Mouse (Mus musculus) brain, embryonic 18.5 days (tissue): ENCODE results near the gene Cspg5.

ENCODE experiments used
- DNase-seq: peaks from one replicate; pipeline ENCODE4 v3.0.0-alpha.2; 2012; ENCODE audit warnings: low read depth, low spot score

Cspg5 gene

DNA sequence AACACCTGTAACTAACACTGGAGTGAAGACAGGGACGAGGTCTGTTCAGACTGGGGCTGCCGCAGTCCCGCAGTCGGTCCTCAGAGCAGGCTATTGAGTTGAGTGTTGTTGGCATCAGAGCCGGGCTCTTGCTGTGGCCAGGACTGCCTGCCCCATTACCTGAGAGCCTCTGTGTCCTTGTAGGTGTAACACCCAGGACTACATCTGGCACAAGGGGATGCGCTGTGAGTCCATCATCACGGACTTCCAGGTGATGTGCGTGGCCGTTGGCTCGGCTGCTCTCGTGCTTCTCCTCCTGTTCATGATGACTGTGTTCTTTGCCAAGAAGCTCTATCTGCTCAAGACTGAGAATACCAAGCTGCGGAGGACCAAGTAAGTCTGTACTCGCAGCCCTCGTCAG, 7.2 kb downstream of the Cspg5 start:
- DNase-seq: no peak

DNA sequence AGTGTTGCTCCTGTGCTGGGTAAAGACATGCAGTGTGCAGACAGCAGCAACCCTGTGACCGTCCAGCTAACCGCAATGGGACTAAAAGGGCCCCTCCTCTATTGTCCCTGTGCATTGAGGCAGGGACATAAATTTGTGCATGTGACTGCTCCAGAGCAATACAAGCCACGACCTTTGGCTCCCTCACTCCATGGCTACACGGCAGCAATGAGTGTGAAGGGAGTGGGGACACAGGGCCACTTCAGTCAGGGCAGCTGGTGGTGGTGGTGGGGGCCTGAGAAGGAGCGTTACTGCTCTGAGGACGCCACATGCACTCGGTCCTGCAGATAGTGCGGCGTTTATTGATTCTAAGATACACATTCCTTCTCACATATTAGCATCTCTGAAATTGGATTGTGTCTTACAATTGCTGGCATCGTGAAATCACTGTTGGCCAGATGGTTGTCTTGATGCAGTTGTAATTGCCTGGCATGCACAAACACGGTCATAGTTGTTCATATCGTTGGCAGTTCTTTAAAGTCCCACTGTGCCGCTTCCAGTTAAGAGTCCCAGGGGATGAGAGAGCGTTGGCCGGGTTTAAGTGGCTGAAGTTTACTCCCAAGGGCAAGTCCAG, 11.9 kb downstream of the Cspg5 start:
- no peak for DNase-seq

DNA sequence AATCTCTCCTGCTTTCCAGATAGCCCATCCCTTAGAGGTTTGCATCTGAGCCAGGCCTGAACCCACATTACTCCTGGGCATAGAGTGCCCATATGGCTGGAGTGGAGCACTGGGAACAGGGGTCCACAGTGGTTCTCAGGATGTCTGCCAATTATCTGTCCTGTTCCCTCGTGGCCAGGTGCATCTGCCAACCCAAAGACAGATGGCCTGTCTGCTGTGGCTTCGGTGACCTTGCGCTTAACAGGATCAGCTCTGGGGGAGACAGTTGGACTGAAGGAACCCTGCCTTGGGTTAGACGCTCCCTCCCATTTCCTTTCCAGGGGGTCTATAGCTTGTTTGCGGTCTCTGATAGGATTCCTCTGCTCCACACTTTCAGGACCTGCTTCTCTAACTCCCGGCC, 15.1 kb downstream of the Cspg5 start:
- no peak for DNase-seq

DNA sequence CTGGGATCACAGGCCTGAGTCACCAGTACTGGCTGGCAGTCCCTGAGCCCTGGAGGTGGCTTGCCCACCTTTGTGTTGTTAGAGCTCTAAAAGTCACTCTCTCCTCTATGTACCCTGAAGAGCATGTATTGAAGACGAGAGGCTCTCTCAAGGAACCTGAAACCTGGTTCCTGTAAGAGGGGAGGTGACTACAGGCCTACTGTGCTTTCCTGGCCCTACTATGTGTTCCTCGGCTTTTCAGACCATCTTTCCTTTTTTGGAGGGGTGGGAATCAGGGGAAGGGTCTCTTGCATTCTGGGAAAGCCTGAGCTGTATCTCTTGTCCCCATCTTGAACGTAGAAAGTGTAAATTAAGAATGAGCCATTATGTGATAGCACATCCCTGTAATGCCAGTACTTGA, 15.5 kb downstream of the Cspg5 start:
- DNase-seq: no peak

DNA sequence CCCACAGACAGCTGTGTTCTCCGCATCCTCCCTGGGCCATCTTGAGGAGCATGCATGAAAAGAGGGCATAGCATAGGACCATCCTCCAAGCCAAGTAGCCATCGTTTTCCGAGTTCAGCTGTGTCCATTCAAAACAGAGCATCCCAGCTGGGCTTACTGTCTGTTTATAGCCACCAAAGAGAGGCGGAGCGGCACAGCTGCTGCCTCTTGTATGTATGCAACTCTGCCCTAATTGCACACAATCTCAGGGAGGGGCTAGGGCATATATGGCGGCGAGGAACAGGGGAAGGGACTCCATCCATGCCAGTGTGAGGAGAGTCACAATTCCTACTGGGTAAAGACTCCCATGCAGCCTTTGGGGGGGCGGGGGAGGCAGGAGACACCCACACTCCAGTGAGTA, 19.6 kb downstream of the Cspg5 start:
- DNase-seq: no peak

DNA sequence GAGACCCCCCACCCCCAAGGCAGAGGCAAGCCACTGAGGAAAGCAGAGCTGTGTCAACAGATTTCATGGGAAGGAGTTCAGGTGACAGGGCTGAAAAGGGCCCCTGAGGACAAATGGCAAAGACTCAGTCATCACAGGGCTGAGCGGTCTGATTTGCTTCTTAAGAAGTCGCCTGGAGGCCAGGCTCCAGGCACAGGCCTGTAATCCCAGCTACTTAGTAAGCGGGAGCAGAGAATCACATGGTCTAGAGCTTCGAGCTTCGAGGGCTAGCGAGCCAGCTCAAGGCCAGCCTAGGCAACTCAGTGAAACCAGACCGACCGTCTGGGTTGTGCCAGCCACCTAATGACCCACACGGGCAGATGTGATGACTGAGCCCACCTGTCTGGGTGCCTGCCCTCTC, 21.4 kb downstream of the Cspg5 start:
- no peak for DNase-seq

DNA sequence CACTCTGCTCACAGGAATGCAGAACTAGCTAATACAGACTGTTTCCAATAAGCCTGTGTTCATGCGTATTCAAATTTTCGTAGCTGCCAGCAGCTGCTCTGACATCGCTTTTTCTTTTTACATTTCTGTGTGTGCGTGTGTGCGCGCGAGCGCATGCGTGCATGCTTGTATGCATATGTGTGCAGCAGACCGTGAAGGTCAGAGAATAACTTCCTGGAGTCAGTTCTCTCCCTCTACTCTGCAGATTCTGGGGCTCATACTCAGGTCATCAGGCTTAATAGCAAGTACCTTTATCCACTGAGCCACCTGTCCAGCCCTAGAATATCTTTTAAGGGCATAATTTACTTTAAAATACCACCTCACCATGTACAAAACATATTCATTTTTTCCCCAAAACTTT, 24.8 kb downstream of the Cspg5 start:
- DNase-seq: no peak

DNA sequence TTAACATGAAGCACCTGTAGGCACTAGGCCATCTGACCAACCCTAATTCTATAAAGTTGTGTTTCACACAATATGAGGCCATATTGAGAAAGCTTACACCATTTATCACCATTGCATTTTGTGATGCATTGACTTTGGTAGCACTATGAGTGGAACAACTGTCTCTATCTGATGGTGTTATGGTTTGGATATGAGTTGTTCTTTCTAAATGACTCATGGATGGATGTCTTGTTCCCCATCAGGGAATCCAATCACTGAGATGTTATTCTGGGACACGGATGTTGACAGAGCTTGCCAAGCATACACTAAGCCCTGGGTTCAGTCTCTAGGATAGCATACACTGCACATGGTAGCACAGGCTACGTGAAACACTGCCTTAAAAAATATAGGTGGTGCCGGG, 28.7 kb downstream of the Cspg5 start:
- DNase-seq: no peak

DNA sequence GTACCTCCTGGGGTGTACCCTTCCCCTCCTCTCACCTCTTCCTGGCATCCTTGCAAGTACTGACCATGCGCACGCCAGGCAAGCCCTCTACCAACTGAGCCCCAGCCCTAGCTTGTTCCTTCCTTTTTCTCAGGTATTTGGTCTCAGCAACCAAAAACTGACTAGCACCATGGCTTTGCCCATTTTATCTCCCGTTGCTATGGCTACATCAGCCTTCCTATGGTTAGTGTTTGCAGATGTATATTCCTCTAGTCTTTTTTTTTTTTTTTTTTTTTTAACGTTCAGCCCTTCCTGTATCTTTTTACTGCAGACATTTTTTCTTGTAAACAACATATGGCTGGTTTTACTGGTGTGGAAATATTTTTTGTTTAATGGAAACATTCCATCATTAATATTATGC, 29.9 kb downstream of the Cspg5 start:
- no peak for DNase-seq

DNA sequence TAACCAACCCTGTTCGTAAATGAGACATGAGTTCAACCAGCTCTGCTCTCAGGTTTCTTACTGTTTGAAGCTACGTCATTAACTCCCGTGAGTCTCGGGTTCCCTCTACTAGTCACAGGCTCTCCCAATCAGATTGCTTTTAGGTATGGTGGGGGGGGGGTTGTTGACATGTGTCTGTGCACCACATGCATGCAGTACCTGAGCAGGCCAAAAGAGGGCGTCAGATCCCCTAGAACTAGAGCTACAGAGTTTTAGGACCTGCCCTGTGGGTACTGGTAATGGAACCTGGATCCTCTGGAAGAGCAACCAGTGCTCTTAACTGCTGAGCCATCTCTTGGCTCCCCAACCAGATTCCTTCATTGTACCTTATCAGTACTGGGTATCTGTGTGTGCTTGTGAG, 32.3 kb downstream of the Cspg5 start:
- DNase-seq: no peak

DNA sequence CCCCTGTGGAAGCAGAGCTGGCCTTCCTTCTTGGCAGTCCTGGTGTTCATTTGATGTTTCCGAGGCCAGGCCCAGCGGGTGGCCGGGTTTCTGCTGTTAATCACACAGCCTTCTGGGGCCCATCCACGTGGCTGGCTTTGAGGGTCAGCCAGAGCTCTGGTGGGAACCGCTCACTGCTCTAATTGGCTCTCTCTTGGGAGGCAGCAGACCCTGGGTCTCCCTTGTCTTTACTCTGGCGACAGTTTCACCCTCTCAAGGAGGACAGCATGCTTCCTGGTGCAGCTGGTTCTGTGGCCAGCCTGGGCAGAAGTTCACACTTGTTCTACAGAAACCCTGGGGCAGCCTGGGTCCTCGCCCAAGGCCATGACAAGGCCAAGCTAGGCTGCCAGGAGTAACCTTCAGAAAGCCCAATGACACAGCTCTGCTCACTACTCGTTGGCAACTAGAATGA, 33.9 kb downstream of the Cspg5 start:
- no peak for DNase-seq

DNA sequence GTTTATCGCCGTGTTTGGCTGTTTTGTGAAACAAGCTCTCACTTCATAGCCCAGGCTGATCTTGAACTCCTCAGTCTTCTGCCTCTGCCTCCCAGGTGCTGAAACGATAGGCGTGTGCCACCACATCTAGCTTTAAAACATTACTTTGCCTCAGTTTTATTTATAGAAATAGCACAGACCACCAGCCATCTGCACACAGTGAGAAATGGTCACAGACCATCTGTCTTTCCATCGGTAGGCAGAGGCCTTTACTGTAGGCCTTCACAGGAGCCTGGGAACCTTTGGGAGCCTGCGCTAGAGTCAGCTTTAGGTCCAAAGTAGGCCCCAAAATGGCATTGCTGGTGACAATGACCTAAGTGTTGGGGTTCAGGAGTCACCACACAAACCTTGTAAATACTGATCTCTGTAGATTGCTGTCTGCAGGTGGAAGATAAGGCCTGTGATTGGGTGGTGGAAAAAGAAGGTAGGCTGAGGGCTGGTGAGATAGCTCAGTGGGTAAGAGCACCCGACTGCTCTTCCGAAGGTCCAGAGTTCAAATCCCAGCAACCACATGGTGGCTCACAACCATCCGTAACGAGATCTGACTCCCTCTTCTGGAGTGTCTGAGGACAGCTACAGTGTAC, 40.6 kb downstream of the Cspg5 start:
- DNase-seq: no peak

DNA sequence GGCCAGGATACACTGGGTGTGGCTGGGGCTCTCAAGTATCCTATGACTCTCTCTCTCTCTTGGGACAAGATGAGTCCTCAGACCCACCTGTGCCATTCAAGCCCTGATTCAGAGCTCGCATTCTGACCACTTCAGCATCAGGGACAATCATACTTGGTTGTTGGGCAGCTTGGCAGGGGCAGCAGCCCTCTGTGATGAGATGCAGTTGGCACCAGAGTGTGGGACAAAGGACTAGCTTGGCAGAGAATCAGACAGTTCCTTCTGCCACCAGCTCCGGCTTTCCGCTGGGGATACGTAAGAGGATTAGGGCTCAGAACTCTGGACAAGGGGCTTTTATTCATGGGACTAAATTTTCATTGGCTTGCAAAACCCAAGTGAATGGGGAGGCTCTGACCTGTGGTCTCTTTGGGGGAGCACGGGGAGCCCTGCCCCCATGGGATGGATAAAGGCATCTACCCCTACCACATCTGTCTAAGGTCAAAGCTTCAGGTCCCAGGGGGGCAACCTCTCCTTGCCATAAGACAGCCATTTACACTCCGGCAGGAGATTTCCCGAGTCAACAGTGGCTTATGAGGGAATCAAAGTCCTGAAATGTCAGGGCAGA, 43.8 kb downstream of the Cspg5 start:
- DNase-seq: peak; percentile 62

DNA sequence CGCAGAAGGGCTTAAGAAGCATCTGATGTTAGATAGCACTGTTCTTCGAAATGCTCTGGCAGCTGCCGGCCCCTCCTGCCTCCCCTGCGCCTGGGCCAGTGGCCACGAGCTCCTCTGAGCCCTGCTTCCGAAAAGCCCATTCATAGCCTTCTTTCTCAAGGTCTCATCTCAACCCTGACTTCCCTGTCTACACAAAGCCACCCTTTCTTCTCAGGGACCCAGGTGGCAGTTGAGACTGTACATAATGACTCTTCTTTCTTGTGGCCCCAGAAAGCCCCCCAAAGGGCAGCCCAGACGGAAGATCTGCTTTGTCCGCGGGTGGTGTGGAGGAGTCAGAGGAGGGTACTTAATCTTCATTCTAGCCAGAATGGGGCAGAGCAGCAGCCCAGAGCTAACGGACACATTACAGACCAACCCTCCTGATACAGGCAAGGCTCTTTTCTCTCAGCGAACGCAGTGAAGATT, 49.7 kb downstream of the Cspg5 start:
- DNase-seq: no peak

DNA sequence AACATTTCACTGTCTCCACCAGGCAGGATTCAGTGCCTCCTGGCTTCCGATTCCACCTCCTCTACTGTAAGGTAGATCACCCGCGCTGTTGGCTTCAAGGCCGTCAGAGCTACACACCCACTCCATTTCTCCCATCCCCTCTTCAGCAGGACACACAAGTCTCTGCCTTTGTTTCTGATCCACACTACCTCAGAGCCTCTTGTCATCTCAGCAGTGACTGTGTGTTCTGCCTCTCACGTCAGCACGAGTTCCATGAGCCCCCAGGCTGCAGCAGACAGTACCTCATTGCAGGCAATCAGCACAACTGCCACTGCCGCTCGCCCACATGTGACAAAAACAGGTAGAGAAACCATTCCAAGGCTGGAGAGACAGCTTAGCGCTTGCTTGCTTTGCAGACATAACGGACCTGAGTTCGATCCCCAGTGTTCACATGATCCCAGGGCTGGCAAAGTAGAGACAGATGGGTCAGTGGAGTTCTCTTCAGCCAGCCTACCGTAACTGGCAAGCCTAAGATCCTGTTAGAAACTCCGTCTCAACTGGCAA, 50.4 kb downstream of the Cspg5 start:
- no peak for DNase-seq

DNA sequence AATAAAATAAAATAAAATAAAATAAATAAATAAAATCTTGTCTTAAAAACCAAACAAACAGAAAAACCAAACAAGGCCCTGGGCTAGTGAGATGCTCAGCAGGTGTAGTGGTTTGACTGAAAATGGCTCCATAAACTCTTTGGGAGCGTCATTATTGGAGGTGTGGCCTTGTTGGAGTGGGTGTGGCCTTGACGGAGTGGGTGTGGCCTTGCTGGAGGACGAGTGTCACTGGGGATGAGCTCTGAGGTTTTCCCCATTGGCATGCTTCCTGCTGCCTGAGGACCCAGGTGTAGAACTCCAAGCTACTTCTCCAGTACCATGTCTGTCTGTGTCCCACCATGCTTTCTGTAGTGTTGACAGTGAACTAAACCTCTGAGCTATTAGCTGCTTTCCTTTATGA, 51.2 kb downstream of the Cspg5 start:
- DNase-seq: no peak

DNA sequence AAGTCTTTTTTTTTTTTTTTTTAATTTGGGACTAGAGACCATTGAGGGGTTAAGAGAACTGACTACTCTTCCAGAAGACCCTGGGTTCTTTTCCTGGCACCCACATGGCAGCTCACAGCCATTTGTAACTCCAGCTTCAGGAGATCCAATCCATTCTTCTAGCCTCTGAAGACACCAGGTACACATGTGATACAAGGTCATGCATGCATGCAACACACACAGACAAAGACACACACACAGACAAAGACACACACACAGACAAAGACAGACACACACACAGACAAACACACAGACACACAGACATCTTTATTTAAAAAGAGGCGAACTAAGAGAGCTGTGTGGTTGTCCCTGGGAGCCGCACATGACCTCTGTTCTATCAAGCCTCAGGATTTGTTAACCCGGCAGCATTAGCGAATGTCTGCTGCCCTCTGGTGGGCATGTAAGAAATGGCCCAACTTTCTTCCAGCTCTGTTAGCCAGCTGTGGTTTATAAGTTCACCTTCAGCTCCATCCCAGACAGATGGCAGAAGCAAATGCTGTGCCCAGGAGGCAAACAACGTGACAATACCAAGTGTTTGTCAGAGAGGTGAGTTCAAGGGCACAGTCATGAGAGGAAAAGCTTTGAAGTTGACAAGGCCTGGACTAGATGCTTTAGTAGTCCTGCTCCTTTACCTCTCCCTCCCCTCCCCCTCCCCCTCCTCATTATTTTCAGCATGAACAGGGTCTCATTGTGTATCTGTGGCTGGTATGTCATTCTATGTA, 53.5 kb downstream of the Cspg5 start:
- DNase-seq: peak; percentile 55

DNA sequence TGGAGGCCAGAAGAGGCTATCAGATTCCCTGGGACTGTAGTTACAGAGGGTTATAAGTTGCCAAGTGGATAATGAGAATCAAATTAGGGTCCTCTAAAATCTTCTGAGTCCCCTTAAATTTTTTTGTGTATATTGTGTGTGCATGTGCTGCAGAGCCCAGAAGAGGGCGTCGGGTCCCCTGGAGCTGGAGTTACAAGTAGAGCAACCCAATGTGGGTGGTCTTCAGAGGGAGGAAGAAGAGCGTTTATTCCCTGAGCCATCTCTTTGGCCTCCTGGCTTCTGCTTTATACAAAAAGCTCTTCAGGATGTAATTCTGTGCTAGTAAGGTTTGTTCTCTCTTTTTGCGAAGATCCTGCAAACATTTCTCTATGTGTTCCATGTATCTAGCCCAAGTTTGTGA, 60.9 kb downstream of the Cspg5 start:
- no peak for DNase-seq

DNA sequence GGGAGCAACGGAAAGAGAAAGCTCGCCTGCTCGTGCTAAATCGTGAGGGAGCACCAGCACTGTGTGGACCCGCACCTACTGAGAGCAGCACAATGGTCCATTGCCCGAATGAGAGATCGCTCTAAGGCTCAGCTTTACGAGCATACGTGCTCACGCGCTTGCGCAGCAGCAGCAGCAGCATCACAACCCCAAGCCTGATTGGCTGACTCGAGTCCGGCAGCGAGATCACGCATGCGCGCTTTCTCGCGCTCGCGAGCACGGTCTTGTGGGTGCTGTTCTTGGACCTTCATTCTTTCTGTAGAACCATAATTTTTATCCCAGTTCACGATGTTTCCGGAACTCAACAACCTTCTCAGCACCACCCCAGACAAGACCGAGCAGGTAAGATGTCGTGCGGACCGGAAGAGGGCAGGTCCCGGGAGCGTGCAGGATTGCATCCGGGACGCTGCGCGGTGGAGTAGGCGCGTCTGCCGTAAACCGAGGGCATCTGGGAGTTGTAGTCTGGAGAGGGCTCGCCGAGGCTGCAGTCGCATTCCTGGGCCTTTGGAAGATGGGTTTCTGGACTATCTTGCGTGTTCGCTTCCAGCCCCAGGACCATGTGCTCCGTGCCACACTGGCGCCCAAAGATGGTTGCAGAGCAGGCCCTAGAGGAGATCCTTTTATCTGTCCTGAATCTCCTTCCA, 61.5 kb downstream of the Cspg5 start, which contains the start of gene Elp6:
Gene Elp6, plus strand, starts transcription at position 205 of the 683 bp plus-strand sequence.
- DNase-seq: peak; percentile 90

DNA sequence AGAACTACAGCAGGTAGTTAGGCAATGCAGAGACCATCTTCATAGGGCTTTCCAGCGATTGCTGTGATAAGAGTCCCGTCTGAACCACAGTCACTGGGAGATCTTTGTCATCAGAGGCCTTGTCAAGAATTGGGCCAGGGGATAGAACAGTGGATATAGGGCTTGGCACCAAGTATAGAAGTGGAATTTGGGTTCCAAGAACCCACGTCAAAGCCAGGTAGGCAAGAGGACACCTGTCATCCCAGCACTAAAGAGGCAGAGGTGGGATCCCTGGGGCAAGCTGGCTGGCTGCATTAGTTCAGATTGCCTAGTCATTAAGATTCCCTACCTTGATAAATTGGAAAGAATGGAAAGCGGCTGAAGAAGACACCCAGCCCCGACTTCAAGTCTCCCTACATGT, 62.8 kb downstream of the Cspg5 start:
- DNase-seq: no peak
